Mouse (Mus musculus) lung, adult 2 months (tissue): ENCODE measurements around the gene Fam126a.

Experiments used
- CTCF ChIP-seq: fragments of 200-500 bp; IDR thresholded peaks from 2 replicates; pipeline ENCODE4 v1.5.1; 2011; ENCODE audit warnings: mild to moderate bottlenecking, low read length, control low read depth; ENCODE audit not compliant: insufficient read depth
- POLR2A ChIP-seq: fragments of 200-500 bp; IDR thresholded peaks from 2 replicates; pipeline ENCODE4 v1.6.1; 2011; ENCODE audit warnings: low read depth, mild to moderate bottlenecking, control low read depth, low read length, borderline replicate concordance; ENCODE audit errors: extremely low read depth

- TF ChIP-seq CTCF (no peak), POLR2A (no peak)
Measured at GRCm38 (mm10) chr5:24019341-24020185, 10.9 kb downstream of the Fam126a start.
